Mouse (Mus musculus) MEL (cell line): ENCODE measurements around the gene Gm17545.

ENCODE experiments used
- BHLHE40 ChIP-seq: IDR thresholded peaks from 2 replicates; pipeline ENCODE4 v1.6.1; 2012; ENCODE audit warnings: low read depth, mild to moderate bottlenecking, inconsistent platforms, low read length, improper control_type of control experiment, borderline replicate concordance
- CTCF ChIP-seq, 3 experiments: IDR thresholded peaks in 2 of 3; conservative IDR thresholded peaks in 1 of 3; 2 replicates each; pipeline ENCODE4 v1.5.1; 2011 to 2012; ENCODE audit warnings: low read length in 3 of 3, low read depth in 2 of 3, mild to moderate bottlenecking in 2 of 3, improper control_type of control experiment in 1 of 3, inconsistent platforms in 1 of 3, mixed read lengths in 1 of 3, moderate library complexity in 1 of 3; ENCODE audit not compliant: control insufficient read depth in 1 of 3, insufficient read depth in 1 of 3, poor library complexity in 1 of 3, severe bottlenecking in 1 of 3
- E2F4 ChIP-seq: IDR thresholded peaks from 2 replicates; pipeline ENCODE4 v1.6.1; 2011; ENCODE audit warnings: low read depth, low read length, improper control_type of control experiment, borderline replicate concordance
- MAZ ChIP-seq: IDR thresholded peaks from 2 replicates; pipeline ENCODE4 v1.6.1; 2012; ENCODE audit warnings: low read depth, mild to moderate bottlenecking, inconsistent platforms, low read length, improper control_type of control experiment
- POLR2A ChIP-seq, 2 experiments: IDR thresholded peaks; 2 replicates each; pipeline ENCODE4 v1.6.1; 2011 to 2012; ENCODE audit warnings: low read length in 2 of 2, mild to moderate bottlenecking in 2 of 2, control low read depth in 1 of 2, improper control_type of control experiment in 1 of 2, low read depth in 1 of 2, moderate library complexity in 1 of 2; ENCODE audit not compliant: control insufficient read depth in 1 of 2, insufficient read depth in 1 of 2, poor library complexity in 1 of 2
- RAD21 ChIP-seq: IDR thresholded peaks from 2 replicates; pipeline ENCODE4 v1.6.1; 2011; ENCODE audit warnings: mild to moderate bottlenecking, low read depth, low read length, improper control_type of control experiment
- TCF12 ChIP-seq: IDR thresholded peaks from 2 replicates; pipeline ENCODE4 v1.6.1; 2014; ENCODE audit warnings: low read depth, mild to moderate bottlenecking, inconsistent platforms, low read length, improper control_type of control experiment, moderate library complexity
- ZMIZ1 ChIP-seq: IDR thresholded peaks from 2 replicates; pipeline ENCODE4 v1.6.1; 2012; ENCODE audit warnings: low read depth, mild to moderate bottlenecking, inconsistent platforms, low read length, improper control_type of control experiment, moderate library complexity

DNA sequence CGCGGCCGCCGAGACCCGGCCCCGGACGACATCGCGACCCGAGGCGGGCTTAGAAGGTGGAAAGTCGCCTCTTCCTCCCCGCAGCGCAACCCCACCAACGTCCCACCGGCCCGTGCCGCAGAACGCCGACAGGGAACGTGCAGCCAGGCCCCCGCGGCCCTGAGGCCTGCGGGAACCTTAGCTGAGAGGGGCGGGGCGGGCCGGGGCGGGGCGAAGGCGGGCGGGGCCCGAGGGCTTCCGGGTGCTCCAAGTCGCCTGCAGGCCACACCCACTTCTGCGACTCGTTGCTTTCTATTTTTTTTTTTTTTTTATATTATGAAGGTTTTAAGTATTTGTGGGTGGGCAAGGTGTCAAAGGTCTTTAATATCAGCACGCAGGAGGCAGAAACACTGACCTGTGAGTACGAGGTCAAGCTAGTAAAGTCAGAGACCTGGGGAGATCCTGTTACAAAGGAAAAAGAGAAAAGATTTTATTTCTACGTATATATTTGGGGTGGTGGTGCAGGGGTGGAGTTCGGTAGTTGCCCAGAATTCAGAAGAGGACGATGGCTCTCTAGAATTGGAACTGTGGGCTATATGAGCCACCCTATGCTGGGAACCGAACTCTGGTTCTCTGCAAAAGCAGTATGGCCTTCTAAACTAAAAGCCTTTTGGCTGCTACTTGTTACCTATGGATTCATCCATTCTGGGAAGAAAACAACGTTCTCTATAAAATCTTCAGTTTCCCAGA, 14.2 kb downstream of the Gm17545 start:
- TF ChIP-seq CTCF (IDR thresholded peaks at IDR 0.05 in 2 of 3, conservative IDR thresholded peaks at IDR 0.05 in 1 of 3; ENCODE audit: control insufficient read depth in 1 of 3, insufficient read depth in 1 of 3, low read depth in 2 of 3, low read length in 3 of 3, poor library complexity in 1 of 3, severe bottlenecking in 1 of 3): 0 out of 6 replicates have a peak, but pooled peaks of 1 of the 3 experiments have one; percentile 12
- no peak for TF ChIP-seq ZMIZ1
- TF ChIP-seq POLR2A (IDR thresholded peaks at IDR 0.05; ENCODE audit: control insufficient read depth in 1 of 2, insufficient read depth in 1 of 2, low read depth in 1 of 2, low read length in 2 of 2, poor library complexity in 1 of 2): peak; percentile 98 to 100
- TF ChIP-seq RAD21: no peak
- TF ChIP-seq MAZ: no peak
- no peak for TF ChIP-seq BHLHE40
- no peak for TF ChIP-seq TCF12
- TF ChIP-seq E2F4: no peak
